Mouse (Mus musculus) CH12.LX (cell line): ENCODE results near the gene Prm2.

Experiments used
- CHD2 ChIP-seq: IDR thresholded peaks from 2 replicates; pipeline ENCODE4 v1.6.1; 2011; ENCODE audit warnings: low read length, improper control_type of control experiment
- CTCF ChIP-seq, 2 experiments: IDR thresholded peaks in 1 of 2; conservative IDR thresholded peaks in 1 of 2; 2 replicates each; pipeline ENCODE4 v1.5.1; 2011 to 2012; ENCODE audit warnings: low read depth in 2 of 2, low read length in 2 of 2, improper control_type of control experiment in 1 of 2, inconsistent platforms in 1 of 2, mild to moderate bottlenecking in 1 of 2, moderate library complexity in 1 of 2
- EP300 ChIP-seq: IDR thresholded peaks from 2 replicates; pipeline ENCODE4 v1.6.1; 2011; ENCODE audit warnings: low read length, improper control_type of control experiment
- KAT2A ChIP-seq: IDR thresholded peaks from 2 replicates; pipeline ENCODE4 v1.6.1; 2012; ENCODE audit warnings: low read length, improper control_type of control experiment, inconsistent platforms; ENCODE audit not compliant: insufficient replicate concordance
- MAZ ChIP-seq: IDR thresholded peaks from 2 replicates; pipeline ENCODE4 v1.6.1; 2012; ENCODE audit warnings: low read depth, mild to moderate bottlenecking, inconsistent platforms, low read length, improper control_type of control experiment, moderate library complexity
- MYC ChIP-seq: IDR thresholded peaks from 2 replicates; pipeline ENCODE4 v1.6.1; 2011; ENCODE audit warnings: low read depth, mild to moderate bottlenecking, improper control_type of control experiment, low read length
- POLR2AphosphoS2 ChIP-seq: IDR thresholded peaks from 2 replicates; pipeline ENCODE4 v1.6.1; 2011; ENCODE audit warnings: low read depth, low read length, improper control_type of control experiment
- UBTF ChIP-seq: IDR thresholded peaks from 2 replicates; pipeline ENCODE4 v1.6.1; 2012; ENCODE audit warnings: low read depth, mild to moderate bottlenecking, inconsistent platforms, low read length, improper control_type of control experiment, moderate library complexity
- USF1 ChIP-seq: IDR thresholded peaks from 2 replicates; pipeline ENCODE4 v1.6.1; 2014; ENCODE audit warnings: low read depth, mild to moderate bottlenecking, inconsistent platforms, low read length, improper control_type of control experiment
- USF2 ChIP-seq: conservative IDR thresholded peaks from 2 replicates; pipeline ENCODE4 v1.6.1; 2011; ENCODE audit warnings: low read depth, low read length, improper control_type of control experiment

DNA sequence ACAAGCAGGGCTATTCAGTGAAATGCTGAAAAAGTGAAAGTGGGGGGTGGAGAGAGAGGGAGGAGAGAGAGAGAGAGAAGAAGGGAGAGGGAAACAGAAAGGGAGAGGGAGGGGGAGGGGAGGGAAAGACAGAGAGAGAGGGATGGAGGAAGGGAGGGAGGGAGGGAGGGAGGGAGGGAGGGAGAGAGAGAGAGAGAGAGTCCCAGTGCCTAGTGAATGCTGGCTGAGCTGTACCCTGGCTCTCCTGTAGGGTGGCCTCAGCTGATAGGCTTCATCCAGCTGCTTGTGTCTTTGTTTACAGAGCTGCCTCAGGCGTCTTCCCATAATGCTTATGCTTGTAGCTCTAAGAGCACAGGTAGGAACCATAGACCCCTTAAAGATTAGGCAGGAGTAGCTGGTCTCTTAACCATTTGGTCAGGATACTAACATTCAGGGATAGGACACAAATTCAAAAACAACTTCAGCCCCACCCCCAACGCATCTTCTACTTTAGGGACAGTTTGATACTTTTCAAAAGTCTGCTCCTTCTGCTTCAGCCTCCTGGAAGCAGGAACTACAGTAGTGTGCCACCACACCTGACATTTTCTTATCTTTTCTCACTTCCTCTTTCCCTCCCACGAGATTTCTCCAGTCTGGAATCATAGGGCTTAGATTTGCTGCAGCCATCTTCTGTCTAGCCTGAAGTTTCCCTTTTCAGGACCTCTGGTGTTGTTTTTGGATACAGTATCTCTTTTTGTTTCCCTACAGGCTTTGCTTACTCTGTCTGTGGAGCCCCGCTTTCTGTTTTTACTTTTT lies 25.2 kb downstream of the Prm2 start:
- TF ChIP-seq USF1 (no peak), CHD2 (0 out of 2 replicates have a peak, but pooled peaks have one; percentile 47), MAZ (no peak), UBTF (no peak), POLR2AphosphoS2 (no peak), CTCF (conservative IDR thresholded peaks at IDR 0.05 in 1 of 2, IDR thresholded peaks at IDR 0.05 in 1 of 2; ENCODE audit: low read depth in 2 of 2, low read length in 2 of 2) (no peak), KAT2A (no peak), EP300 (peak; percentile 81), MYC (0 out of 2 replicates have a peak, but pooled peaks have one; percentile 52), USF2 (no peak)
